Mouse (Mus musculus): ENCODE measurements at regions not wholly inside any gene's neighbourhood (a gene's known extent, or its start where the extent isn't known, plus 50 kb on each side); places are given as distances from the start of the nearest gene placed in this dataset.

DNA sequence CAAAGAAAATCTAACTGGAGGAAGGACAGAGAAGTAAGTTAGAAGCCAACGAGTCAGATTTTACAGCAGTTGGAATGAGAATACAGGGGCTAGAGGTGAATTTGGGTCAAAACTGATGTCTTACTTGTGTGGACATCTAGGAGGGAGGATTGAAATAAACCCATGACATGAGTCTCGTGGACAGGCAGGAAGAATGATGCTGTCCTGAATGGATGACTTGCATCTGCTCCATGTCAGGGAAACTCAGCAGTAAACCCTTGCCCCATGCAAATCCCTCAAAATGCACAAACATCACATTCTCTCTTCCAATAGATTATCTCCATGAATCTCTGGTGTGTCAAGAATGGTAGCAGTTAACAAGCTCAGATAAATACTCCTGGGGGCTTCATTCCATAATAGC is 729.1 kb downstream of the Dhx35 start:
- no peak for DNase-seq (ENCODE audit: low read depth, low spot score)

DNA sequence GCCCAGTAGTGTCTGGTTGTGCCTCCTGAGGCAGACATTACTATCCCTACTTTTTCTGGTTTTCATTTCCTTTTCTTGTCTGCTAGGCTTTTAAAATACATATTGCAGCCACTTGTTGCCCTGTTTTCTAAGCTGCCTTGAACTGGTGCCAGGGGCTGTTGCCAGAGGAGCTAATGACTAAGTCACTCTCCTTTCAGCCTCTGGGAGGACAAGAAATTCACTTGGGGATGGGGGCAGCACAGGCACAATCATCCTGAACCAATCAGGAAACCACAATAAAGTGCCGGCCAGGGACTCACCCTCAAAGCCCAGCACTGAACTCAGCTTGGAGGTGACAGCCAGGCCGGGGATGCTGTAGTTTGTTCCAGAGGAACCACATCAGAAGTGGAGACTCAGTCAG is 740.3 kb downstream of the Dhx35 start:
- no peak for DNase-seq (ENCODE audit: low read depth, low spot score)

DNA sequence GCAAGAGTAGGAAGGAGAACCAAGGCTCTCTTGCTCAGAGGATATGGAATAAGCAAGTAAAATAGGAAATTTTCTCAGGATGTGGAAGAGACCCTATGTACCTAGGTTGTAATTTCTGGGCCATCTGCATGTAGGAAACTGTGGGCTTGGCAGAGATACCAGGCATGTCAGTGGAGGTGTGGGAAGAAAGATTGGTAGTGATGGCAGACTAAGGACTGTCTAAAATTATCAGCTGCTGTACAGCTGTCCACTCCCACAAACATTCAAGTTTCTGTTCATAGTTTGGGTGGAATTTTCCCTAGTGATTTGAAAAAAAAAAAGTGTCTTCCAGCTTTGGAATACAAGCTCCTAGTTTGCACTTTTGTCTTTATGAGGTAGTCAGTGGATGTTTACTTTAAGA is 744.7 kb downstream of the Dhx35 start:
- DNase-seq (ENCODE audit: low read depth, low spot score): no peak

DNA sequence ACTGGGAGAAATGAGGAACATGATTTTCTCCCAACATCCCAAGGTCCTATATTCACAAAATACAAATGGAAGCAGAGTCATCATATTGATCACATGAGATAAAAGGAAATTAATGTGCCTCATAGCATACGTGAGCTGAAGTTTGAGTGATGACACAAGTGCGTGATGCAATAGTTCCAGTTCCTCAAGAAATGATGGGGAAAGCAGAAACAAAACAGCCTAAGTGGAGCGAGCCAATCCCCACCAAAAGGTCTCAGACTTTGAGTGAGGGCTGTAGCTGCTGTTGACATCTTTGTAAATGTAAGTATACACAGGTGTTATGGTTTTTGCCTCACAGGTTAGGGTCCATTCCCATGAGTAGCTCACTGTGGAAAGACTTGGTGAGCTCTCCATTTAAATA is 763.0 kb downstream of the Dhx35 start:
- DNase-seq (ENCODE audit: low read depth, low spot score): no peak

DNA sequence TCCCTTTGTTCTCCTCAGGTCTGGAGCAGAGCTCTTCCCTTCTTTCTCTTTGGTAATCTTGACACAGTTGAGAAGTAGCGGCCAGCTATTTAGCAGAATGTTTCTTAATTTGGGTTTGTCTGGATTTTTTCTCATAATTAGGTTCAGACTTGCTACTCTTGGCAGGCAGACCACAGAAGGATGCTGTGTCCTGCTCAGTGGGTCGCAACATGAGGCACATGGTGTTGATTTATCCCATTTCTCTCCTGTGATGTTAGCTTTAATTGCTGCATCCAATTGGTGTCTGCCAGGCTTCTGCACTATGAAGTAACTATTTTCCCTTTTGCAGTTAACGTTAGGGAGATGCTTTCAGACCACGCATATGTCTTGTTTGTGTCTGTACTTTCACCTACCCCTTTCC is 768.7 kb downstream of the Gm826 start:
- no peak for DNase-seq (ENCODE audit: low read depth, low spot score)

DNA sequence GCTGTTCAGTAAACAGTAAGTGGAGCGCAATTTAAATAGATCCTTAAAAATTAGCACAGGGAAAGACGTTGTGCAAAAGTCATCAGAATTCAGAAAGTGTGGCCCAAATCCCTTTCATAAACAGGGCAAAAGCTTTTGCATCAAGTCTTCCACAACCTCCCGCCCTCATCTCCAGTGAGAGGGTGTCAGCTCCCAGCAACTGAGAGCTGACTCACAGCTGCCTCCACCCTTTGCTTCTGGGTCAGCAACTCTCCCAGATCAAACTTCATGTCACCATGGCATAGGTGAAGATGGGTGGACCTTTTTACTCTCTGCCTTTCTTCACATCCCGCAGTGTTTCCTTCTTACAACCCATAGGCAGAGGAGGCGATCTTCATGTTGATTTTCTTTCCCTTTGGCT is 768.0 kb downstream of the Gm826 start:
- no peak for DNase-seq (ENCODE audit: low read depth, low spot score)

- DNase-seq (ENCODE audit: low read depth, low spot score): no peak
Measured at GRCm38 (mm10) chr2:159566461-159566860, 767.5 kb downstream of the Gm826 start.

- DNase-seq (ENCODE audit: low read depth, low spot score): no peak
Measured at GRCm38 (mm10) chr2:159568391-159568790, 765.6 kb downstream of the Gm826 start.

DNA sequence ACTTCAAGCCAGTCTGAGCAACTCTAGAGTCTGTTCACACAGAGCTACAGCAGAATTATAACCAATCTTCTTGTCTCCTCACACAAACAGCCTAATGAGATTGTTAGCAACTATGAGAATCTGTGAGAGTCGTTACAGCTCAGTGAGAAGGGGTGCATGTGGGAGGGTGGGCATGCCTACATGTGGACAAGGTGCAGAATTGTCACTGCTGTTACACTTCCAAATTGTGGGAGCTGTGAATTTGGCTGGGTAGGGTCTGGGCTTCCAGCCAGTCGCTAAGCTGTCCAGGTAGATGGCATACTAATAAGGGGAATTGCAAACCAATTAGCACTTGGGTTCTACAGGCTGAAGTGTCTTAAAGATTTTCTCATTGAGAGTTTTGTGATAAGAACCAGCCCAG is 762.1 kb downstream of the Gm826 start:
- no peak for DNase-seq (ENCODE audit: low read depth, low spot score)

DNA sequence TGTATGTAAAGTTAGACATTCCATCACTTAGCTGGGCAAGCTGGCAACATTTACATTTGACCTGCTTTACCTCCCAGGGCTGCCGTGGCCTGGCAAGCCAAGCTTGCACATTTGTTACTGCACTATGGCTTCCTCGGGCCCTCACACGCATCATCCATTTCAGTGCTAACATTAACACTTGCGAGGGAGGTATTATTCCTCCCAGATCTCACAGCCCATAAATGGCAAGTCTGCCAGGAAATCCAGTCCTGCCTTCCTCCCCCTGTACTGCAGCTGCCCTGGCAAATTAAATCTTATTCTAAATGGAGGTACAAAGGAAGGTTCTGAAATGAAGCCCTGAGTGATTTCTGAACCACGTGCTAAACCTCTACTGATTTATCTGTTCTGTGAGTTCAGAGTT is 758.7 kb downstream of the Gm826 start:
- no peak for DNase-seq (ENCODE audit: low read depth, low spot score)

GRCm38 (mm10) chr2:159583103-159583502 is 750.9 kb downstream of the Gm826 start:
- DNase-seq (ENCODE audit: low read depth, low spot score): no peak

- DNase-seq (ENCODE audit: low read depth, low spot score): no peak
Measured at GRCm38 (mm10) chr2:159584641-159585040, 749.3 kb downstream of the Gm826 start.

- no peak for DNase-seq (ENCODE audit: low read depth, low spot score)
Measured at GRCm38 (mm10) chr2:159586697-159587473, 747.1 kb downstream of the Gm826 start.

- no peak for DNase-seq (ENCODE audit: low read depth, low spot score)
Measured at GRCm38 (mm10) chr2:159591396-159592124, 742.4 kb downstream of the Gm826 start.

- no peak for DNase-seq (ENCODE audit: low read depth, low spot score)
Measured at GRCm38 (mm10) chr2:159592841-159593240, 741.1 kb downstream of the Gm826 start.

DNA sequence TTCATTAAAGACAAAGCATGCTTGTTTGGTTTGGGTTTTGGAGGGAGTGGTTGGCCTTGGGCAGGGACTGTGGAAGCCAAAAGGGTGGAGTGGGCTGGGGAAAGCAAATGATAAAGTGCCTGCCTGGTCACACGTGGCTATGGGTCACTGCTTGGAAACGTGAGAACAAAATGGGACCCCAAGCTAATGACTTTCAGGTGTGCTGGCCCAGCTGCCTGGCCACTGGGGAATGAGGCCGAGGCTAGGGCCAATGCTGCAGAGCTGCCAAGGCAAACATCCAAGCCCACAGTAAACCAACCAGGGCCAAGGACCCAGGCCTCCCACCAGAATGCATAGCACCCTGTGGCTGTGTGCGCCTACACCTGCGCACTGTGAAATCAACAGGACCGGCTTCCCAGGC is 737.7 kb downstream of the Gm826 start:
- no peak for DNase-seq (ENCODE audit: low read depth, low spot score)

DNA sequence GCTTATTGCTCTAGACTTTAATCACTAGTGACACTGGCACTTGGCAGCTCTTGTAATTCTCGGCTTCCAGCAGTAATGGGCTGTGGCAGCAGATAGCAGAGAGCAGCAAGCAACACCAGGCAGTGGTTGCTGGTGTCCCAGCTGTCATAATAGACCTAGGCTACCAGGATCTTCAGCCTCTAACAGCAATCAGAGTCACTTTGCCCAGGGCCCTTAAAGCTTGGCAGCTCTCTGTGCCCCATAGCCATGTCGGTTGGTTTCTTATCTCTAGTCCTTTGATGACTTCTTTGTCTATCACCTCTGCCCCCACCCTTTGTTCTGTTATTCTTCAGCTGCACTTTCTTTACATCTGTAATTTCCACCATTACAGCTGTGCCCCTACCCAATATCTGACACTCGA is 735.9 kb downstream of the Gm826 start:
- DNase-seq (ENCODE audit: low read depth, low spot score): no peak

DNA sequence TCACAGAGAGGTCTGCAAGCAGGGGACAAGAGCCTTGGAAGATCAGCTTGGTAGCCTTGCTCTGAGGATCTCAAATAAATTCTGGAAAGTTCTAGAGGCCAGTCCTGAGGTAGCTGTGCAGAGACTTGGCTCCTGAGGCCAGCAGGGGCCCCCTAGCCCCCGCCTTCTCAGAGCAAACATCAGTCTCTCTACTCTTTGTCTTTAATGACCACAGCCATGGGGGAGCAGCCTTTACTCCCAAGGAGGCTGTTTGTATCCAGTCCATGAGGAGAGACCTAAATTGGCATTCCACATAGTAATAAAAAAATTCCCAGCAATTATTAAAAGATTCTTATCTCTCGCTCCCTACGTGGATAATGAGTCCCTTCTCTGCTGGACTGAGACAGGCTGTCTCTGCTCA is 726.8 kb downstream of the Gm826 start:
- DNase-seq (ENCODE audit: low read depth, low spot score): no peak

- no peak for DNase-seq (ENCODE audit: low read depth, low spot score)
Measured at GRCm38 (mm10) chr2:159610451-159610850, 723.5 kb downstream of the Gm826 start.

- DNase-seq (ENCODE audit: low read depth, low spot score): no peak
Measured at GRCm38 (mm10) chr2:159616685-159617084, 717.3 kb downstream of the Gm826 start.

DNA sequence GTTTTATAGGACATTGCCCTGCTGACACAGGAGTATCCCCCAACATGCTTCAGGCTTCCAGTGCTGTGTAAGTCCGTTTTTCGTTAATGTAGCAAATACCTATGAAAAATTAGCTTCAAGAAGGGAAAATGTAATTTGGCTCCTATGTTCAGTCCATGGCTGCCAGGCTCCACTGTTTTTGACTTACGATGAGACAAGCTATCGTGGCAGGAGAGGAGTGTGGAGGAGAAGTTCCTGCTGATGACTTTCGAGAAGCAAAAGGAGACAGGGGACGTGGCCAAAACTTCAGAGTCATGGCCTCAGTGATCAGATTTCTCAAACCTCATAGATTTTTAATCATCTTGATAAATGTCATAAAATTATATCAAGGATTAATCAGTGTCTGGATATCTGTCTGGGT is 712.7 kb downstream of the Gm826 start:
- DNase-seq (ENCODE audit: low read depth, low spot score): no peak

DNA sequence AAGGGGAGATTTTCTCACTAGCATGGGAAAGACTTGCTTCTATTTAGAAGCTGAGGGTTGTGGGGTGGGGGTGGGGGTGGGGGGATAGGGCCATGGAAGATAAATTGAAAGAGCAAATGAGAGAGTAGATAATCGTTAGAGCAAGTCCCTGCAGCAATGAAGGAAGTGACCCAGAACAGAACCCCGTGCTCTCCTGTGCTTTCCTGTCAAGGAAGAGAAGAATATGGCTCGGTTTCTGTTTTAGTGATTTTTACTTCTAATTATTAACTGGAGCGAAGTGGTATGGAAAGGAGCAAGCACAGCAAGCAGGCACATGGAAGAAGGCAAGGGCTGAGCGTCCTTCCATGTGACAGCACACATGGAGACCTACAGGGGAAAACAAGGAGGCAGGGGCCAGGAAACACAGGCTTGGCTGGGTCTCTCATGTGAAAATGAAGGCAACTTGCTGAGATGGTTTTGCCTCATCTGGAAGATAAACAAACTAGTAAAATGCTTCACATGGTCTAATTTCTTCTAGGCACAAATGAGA is 711.8 kb downstream of the Gm826 start:
- no peak for DNase-seq (ENCODE audit: low read depth, low spot score)

DNA sequence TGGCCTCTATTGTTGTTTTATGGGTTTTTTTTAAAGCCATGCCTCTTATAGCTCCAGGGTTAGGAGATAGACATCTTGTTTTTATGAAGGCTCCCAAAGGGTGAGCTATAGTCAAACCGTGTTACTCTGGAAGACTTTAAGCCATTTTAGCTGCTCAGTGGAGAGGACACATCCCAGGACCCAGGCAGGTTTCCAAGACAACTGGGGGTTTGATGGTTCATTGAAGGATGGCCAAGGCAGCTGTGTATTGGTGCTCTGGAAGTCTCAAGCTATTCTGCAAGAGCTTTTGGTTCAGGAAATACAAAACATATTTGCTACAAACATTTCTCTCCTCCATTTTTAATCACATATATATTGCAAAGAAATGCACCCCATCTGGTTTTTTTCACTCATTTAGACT is 708.7 kb downstream of the Gm826 start:
- no peak for DNase-seq (ENCODE audit: low read depth, low spot score)

All from retina, postnatal 7 days (tissue).